Mouse (Mus musculus) stomach, postnatal 0 days (tissue): Measurements from ENCODE around the gene Lifr. TPM values are rescaled to one million over a fixed set of nuclear protein-coding genes. Genes with fewer than 3 reads are reported as not detected.
A peak's percentile ranks its signal among the peaks of the same experiment; 100 is the strongest.

Experiments used
- ATAC-seq: fragments of 200-750 bp; cut with Nextera tagmentation; 2 replicates; pipeline ENCODE4 v1.8.0; 2017; ENCODE audit not compliant: low FRiP score, low TSS enrichment
- DNase-seq: peaks from one replicate; pipeline ENCODE4 v3.0.0-alpha.2; 2016; ENCODE audit warnings: low spot score
- H3K27ac ChIP-seq: fragments of 300-500 bp; sonication (generic); replicated peaks from 2 replicates; pipeline ENCODE4 v1.5.1; 2014; ENCODE audit warnings: mild to moderate bottlenecking, control low read depth
- H3K27me3 ChIP-seq: fragments of 300-500 bp; sonication (generic); 2 replicates; pipeline ENCODE4 v1.6.1; 2014; ENCODE audit warnings: low read length; ENCODE audit not compliant: control insufficient read depth, insufficient read depth
- H3K36me3 ChIP-seq: fragments of 300-500 bp; sonication (generic); 2 replicates; pipeline ENCODE4 v1.6.1; 2014; ENCODE audit warnings: low read length, mixed read lengths; ENCODE audit not compliant: control insufficient read depth, insufficient read depth
- H3K4me1 ChIP-seq: fragments of 300-500 bp; sonication (generic); replicated peaks from 2 replicates; pipeline ENCODE4 v1.6.1; 2014; ENCODE audit warnings: antibody characterized with exemption; ENCODE audit not compliant: control insufficient read depth, insufficient read depth
- H3K4me2 ChIP-seq: fragments of 300-500 bp; sonication (generic); replicated peaks from 2 replicates; pipeline ENCODE4 v1.6.1; 2014; ENCODE audit warnings: low read depth, mild to moderate bottlenecking, control low read depth, moderate library complexity
- H3K4me3 ChIP-seq: fragments of 300-500 bp; sonication (generic); 2 replicates; pipeline ENCODE4 v1.5.1; 2014; ENCODE audit warnings: low read depth, low read length, control low read depth
- H3K9ac ChIP-seq: fragments of 300-500 bp; sonication (generic); 2 replicates; pipeline ENCODE4 v1.6.1; 2014; ENCODE audit warnings: mild to moderate bottlenecking, low read length, control low read depth, mixed read lengths
- H3K9me3 ChIP-seq: fragments of 300-500 bp; sonication (generic); 2 replicates; pipeline ENCODE4 v1.6.1; 2016; ENCODE audit warnings: low read length; ENCODE audit not compliant: control insufficient read depth
- CTCF ChIP-seq: IDR thresholded peaks from 2 replicates; pipeline ENCODE4 v1.5.1; 2016; ENCODE audit warnings: antibody characterized with exemption, low read depth, mild to moderate bottlenecking, moderate library complexity
- EP300 ChIP-seq: optimal IDR thresholded peaks from 2 replicates; pipeline ENCODE3; 2016; ENCODE audit warnings: antibody characterized with exemption
- WGBS: fragments of 180-500 bp; shearing (Covaris S2); extraction: QIAGEN DNeasy Blood & Tissue Kit; methylation state at CpG from one replicate; pipeline ENCODE4 v1.1.7; 2014; 5-methylcytosine and 5-hydroxymethylcytosine counted together
- polyA plus RNA-seq: library from polyadenylated mRNA; unstranded; fragments of >200 nt; fragmentation: Nextera tagmentation; extraction: Ambion mirVana; gene quantifications from 2 replicates; pipeline ENCODE4 v1.2.1, GENCODE M21; 2015

Lifr gene
- polyA plus RNA-seq, 1 experiment from 2014 or later: 15.6 TPM

DNA sequence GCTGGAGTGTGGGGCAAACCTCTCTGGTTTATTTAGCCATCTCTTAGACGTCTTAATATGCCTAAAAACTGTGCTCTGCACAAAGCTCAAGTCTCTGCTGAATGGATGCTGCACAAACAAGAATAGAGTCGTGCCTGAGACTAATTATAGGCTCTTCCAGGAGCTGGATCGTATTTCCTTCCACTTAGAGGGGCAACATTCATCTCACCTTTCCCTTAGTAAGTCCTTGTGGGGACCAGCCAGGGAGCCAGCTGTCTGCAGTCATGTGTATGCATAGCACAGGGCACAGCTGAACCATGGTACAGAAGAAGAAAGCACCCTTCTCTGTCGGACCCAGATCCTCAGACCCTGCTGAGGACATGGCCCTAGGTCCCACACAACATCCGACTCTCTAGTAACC, 115.7 kb downstream of the Lifr start:
- whole genome bisulfite sequencing: 43% methylated on average over 5 of the region's 5 CpGs
- Histone ChIP-seq H3K4me3 (no peak overlapping the region), H3K4me1 (peaks cover 2% of the 10 kb centered on the region; the same call in 1 of the 2 replicates), H3K9ac (no peak overlapping the region), H3K4me2 (no peak overlapping the region), H3K27ac (no peak overlapping the region), H3K27me3 (no peaks in the 10 kb centered on the region), H3K36me3 (no peaks in the 10 kb centered on the region; the same call in 1 of the 2 replicates), H3K9me3 (no peaks in the 10 kb centered on the region)
- ATAC-seq: no peak
- TF ChIP-seq CTCF (no peak), EP300 (no peak)
- DNase-seq: no peak

GRCm38 (mm10) chr15:7207292-7207691, 116.9 kb downstream of the Lifr start:
- Histone ChIP-seq H3K36me3 (no peaks in the 10 kb centered on the region; the same call in 1 of the 2 replicates), H3K4me3 (no peak overlapping the region), H3K4me1 (peaks cover under 1% of the 10 kb centered on the region; the same call in 1 of the 2 replicates), H3K4me2 (no peak overlapping the region), H3K27ac (no peak overlapping the region), H3K9ac (no peak overlapping the region), H3K27me3 (no peaks in the 10 kb centered on the region), H3K9me3 (no peaks in the 10 kb centered on the region)
- ATAC-seq (peak; percentile 76), DNase-seq (peak; percentile 52)
- no peak for TF ChIP-seq EP300
- no peak for TF ChIP-seq CTCF
- WGBS: 65% methylated on average over 7 of the region's 7 CpGs

GRCm38 (mm10) chr15:7208180-7208579, 117.8 kb downstream of the Lifr start:
- Histone ChIP-seq H3K4me2 (no peak overlapping the region), H3K4me1 (no peaks in the 10 kb centered on the region), H3K27ac (no peak overlapping the region), H3K4me3 (no peak overlapping the region), H3K27me3 (no peaks in the 10 kb centered on the region), H3K9me3 (no peaks in the 10 kb centered on the region), H3K36me3 (no peaks in the 10 kb centered on the region; the same call in 1 of the 2 replicates), H3K9ac (no peak overlapping the region)
- ATAC-seq (0 out of 2 replicates have a peak, but pooled peaks have one; percentile 22), DNase-seq (no peak)
- TF ChIP-seq CTCF: no peak
- 67% methylated on average over 9 of the region's 9 CpGs for WGBS

DNA sequence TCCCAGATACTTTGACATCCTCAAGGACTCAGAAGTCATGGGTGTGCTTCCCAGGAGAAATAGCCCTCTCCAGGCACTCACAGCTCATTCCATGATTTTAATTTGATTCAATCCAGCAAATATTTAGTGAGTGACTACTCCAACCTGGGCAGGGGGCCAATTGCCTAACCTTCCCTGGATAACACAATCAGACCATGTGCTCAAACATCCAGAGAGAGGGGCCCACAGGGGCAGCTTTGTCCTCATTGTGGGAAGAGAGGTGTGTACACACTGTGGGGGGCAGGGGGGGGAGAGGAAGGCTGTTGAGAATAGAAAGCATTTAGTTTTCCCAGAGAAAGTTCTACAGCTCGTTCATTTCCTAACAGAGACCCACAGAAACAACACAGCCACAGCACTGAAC, 123.3 kb downstream of the Lifr start:
- H3K27ac ChIP-seq: peak overlapping the region; percentile 67; the same call in 1 of the 2 replicates
- no peaks in the 10 kb centered on the region for H3K27me3 ChIP-seq
- TF ChIP-seq EP300: no peak
- TF ChIP-seq CTCF: no peak
- DNase-seq: peak; percentile 94
- H3K36me3 ChIP-seq: no peaks in the 10 kb centered on the region
- peak; percentile 89 for ATAC-seq
- H3K9ac ChIP-seq: no peak overlapping the region
- WGBS: 3% methylated on average over 1 of the region's 1 CpGs
- H3K9me3 ChIP-seq: no peaks in the 10 kb centered on the region
- H3K4me2 ChIP-seq: no peak overlapping the region
- no peaks in the 10 kb centered on the region for H3K4me1 ChIP-seq
- no peak overlapping the region for H3K4me3 ChIP-seq

DNA sequence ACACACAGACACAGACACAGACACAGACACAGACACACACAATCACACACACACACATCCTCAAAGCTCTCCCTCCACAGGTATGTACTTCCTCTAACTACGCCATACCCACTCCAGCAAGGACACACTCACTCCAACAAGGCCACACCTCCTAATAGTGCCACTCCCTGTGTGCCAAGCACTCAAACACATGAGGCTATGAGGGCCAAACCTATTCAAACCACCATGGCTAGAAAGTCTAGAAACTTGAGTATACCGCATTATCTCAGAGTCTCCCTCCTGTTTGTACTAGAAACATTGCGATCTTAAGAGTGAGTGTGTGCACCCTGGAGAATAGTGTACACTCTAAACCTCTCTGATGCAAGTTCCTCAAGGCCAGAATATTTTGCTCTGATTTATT, 125.4 kb downstream of the Lifr start:
- H3K9me3 ChIP-seq: no peaks in the 10 kb centered on the region
- ATAC-seq: peak; percentile 85

DNA sequence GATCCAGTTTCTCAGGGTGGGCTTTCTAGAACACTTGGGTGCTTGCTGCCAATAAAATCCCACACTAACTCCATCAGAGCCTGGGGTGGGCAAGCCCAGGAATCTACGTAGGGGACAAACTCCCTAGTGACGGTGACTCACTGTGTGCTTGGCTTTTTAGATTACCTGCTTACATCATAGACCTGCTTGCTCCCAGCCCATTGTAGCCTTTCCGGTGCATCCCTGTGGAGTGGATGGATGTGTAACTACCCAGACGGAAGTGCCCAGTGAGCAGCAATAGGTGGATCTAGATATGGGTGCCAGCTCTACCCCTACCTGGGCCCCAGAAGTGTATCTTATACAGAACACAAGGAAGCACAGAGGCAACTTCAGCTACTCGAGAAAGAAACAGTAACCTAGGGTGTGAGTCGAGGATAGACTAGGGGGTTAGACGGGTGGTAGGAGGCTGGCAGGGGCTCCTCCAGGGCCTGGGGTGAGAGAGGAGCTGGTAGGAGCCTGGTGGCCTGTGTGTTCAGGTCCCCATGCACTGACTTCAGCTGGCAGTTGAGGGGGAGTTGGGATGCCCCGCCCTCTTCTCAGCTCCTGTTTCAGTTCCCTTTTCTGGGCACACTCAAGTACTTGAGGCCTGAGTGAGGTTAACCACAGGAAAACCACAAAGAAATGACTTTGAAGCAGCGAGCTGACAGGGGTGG, 126.3 kb downstream of the Lifr start:
- 69% methylated on average over 9 of the region's 9 CpGs for WGBS
- Histone ChIP-seq H3K4me3 (no peak overlapping the region), H3K36me3 (no peaks in the 10 kb centered on the region), H3K4me2 (no peak overlapping the region), H3K9me3 (no peaks in the 10 kb centered on the region), H3K27me3 (no peaks in the 10 kb centered on the region), H3K27ac (peak overlapping the region; percentile 56), H3K9ac (no peak overlapping the region), H3K4me1 (no peaks in the 10 kb centered on the region)
- peak; percentile 79 for ATAC-seq
- TF ChIP-seq EP300 (no peak), CTCF (no peak)
- DNase-seq: peak; percentile 52

More for the DNA sequence above, 125.4 kb downstream of the Lifr start:
- Histone ChIP-seq H3K4me3 (no peak overlapping the region), H3K36me3 (no peaks in the 10 kb centered on the region), H3K4me1 (no peaks in the 10 kb centered on the region), H3K9ac (no peak overlapping the region), H3K27ac (no peak overlapping the region), H3K4me2 (no peak overlapping the region), H3K27me3 (no peaks in the 10 kb centered on the region)
- WGBS: 69% methylated on average over 3 of the region's 3 CpGs
- peak; percentile 45 for DNase-seq
- no peak for TF ChIP-seq EP300
- no peak for TF ChIP-seq CTCF
